Mouse (Mus musculus): ENCODE results near the gene Tspo2. TPM values are rescaled to one million over a fixed set of nuclear protein-coding genes. Genes with fewer than 3 reads are reported as not detected.
"Not testable (repeated sequence)": the region's sequence is repeated elsewhere in the genome, so short reads cannot be mapped to it uniquely, and the experiment has no call there.

Gene Tspo2
- polyA plus RNA-seq, 1 experiment: 1.5 TPM

- no peak overlapping the region for H3K9ac ChIP-seq (ENCODE audit: low read depth, poor library complexity, severe bottlenecking)
- H3K4me3 ChIP-seq (ENCODE audit: low read depth, low read length): no peak overlapping the region
- H3K27ac ChIP-seq (ENCODE audit: insufficient read depth, low read length): no peak overlapping the region
- no peaks in the 10 kb centered on the region for H3K36me3 ChIP-seq (ENCODE audit: control insufficient read depth, insufficient read depth, low read length, poor library complexity, severe bottlenecking)
- TF ChIP-seq CTCF (IDR thresholded peaks at IDR 0.05; ENCODE audit: low read depth, low read length): no peak
- no peak for TF ChIP-seq EP300 (IDR thresholded peaks at IDR 0.05; ENCODE audit: insufficient read depth, low read depth, low read length)
- TF ChIP-seq POLR2A (IDR thresholded peaks at IDR 0.05; ENCODE audit: insufficient read depth, low read length): no peak
- H3K27me3 ChIP-seq (ENCODE audit: control insufficient read depth, insufficient read depth, low read length, poor library complexity, severe bottlenecking): no peaks in the 10 kb centered on the region
- H3K9me3 ChIP-seq (replicated peaks; ENCODE audit: control insufficient read depth, insufficient read depth, low read length, poor library complexity, severe bottlenecking): no peaks in the 10 kb centered on the region
- H3K4me1 ChIP-seq (ENCODE audit: control insufficient read depth, insufficient read depth, low read length): peaks cover 3% of the 10 kb centered on the region
Measured at GRCm38 (mm10) chr17:48489466-48489865, 38.1 kb upstream of the Tspo2 start.

- H3K27me3 ChIP-seq (ENCODE audit: control insufficient read depth, insufficient read depth, low read length, poor library complexity, severe bottlenecking): no peaks in the 10 kb centered on the region
- no peak overlapping the region for H3K9ac ChIP-seq (ENCODE audit: low read depth, poor library complexity, severe bottlenecking)
- H3K4me1 ChIP-seq (ENCODE audit: control insufficient read depth, insufficient read depth, low read length): no peaks in the 10 kb centered on the region
Measured at GRCm38 (mm10) chr17:48484191-48484590, 32.9 kb upstream of the Tspo2 start.

GRCm38 (mm10) chr17:48483764-48484163, 32.4 kb upstream of the Tspo2 start:
- TF ChIP-seq EP300 (IDR thresholded peaks at IDR 0.05; ENCODE audit: insufficient read depth, low read depth, low read length) (no peak), CTCF (IDR thresholded peaks at IDR 0.05; ENCODE audit: low read depth, low read length) (no peak), POLR2A (IDR thresholded peaks at IDR 0.05; ENCODE audit: insufficient read depth, low read length) (no peak)
- Histone ChIP-seq H3K36me3 (ENCODE audit: control insufficient read depth, insufficient read depth, low read length, poor library complexity, severe bottlenecking) (no peaks in the 10 kb centered on the region), H3K27me3 (ENCODE audit: control insufficient read depth, insufficient read depth, low read length, poor library complexity, severe bottlenecking) (no peaks in the 10 kb centered on the region), H3K9ac (ENCODE audit: low read depth, poor library complexity, severe bottlenecking) (no peak overlapping the region), H3K4me3 (ENCODE audit: low read depth, low read length) (no peak overlapping the region), H3K27ac (ENCODE audit: insufficient read depth, low read length) (no peak overlapping the region), H3K4me1 (ENCODE audit: control insufficient read depth, insufficient read depth, low read length) (no peaks in the 10 kb centered on the region), H3K9me3 (replicated peaks; ENCODE audit: control insufficient read depth, insufficient read depth, low read length, poor library complexity, severe bottlenecking) (no peaks in the 10 kb centered on the region)

More at GRCm38 (mm10) chr17:48484191-48484590, 32.9 kb upstream of the Tspo2 start:
- Histone ChIP-seq H3K4me3 (ENCODE audit: low read depth, low read length) (no peak overlapping the region), H3K9me3 (replicated peaks; ENCODE audit: control insufficient read depth, insufficient read depth, low read length, poor library complexity, severe bottlenecking) (no peaks in the 10 kb centered on the region), H3K36me3 (ENCODE audit: control insufficient read depth, insufficient read depth, low read length, poor library complexity, severe bottlenecking) (no peaks in the 10 kb centered on the region), H3K27ac (ENCODE audit: insufficient read depth, low read length) (no peak overlapping the region)
- TF ChIP-seq CTCF (IDR thresholded peaks at IDR 0.05; ENCODE audit: low read depth, low read length): no peak
- no peak for TF ChIP-seq POLR2A (IDR thresholded peaks at IDR 0.05; ENCODE audit: insufficient read depth, low read length)
- no peak for TF ChIP-seq EP300 (IDR thresholded peaks at IDR 0.05; ENCODE audit: insufficient read depth, low read depth, low read length)

- TF ChIP-seq CTCF (IDR thresholded peaks at IDR 0.05; ENCODE audit: low read depth, low read length) (no peak), EP300 (IDR thresholded peaks at IDR 0.05; ENCODE audit: insufficient read depth, low read depth, low read length) (no peak), POLR2A (IDR thresholded peaks at IDR 0.05; ENCODE audit: insufficient read depth, low read length) (no peak)
- H3K4me3 ChIP-seq (ENCODE audit: low read depth, low read length): no peak overlapping the region
- no peaks in the 10 kb centered on the region for H3K4me1 ChIP-seq (ENCODE audit: control insufficient read depth, insufficient read depth, low read length)
- H3K27ac ChIP-seq (ENCODE audit: insufficient read depth, low read length): no peak overlapping the region
- H3K27me3 ChIP-seq (ENCODE audit: control insufficient read depth, insufficient read depth, low read length, poor library complexity, severe bottlenecking): no peaks in the 10 kb centered on the region
- no peak overlapping the region for H3K9ac ChIP-seq (ENCODE audit: low read depth, poor library complexity, severe bottlenecking)
- no peaks in the 10 kb centered on the region for H3K36me3 ChIP-seq (ENCODE audit: control insufficient read depth, insufficient read depth, low read length, poor library complexity, severe bottlenecking)
- H3K9me3 ChIP-seq (replicated peaks; ENCODE audit: control insufficient read depth, insufficient read depth, low read length, poor library complexity, severe bottlenecking): no peaks in the 10 kb centered on the region
Measured at GRCm38 (mm10) chr17:48479952-48480351, 28.6 kb upstream of the Tspo2 start.

DNA sequence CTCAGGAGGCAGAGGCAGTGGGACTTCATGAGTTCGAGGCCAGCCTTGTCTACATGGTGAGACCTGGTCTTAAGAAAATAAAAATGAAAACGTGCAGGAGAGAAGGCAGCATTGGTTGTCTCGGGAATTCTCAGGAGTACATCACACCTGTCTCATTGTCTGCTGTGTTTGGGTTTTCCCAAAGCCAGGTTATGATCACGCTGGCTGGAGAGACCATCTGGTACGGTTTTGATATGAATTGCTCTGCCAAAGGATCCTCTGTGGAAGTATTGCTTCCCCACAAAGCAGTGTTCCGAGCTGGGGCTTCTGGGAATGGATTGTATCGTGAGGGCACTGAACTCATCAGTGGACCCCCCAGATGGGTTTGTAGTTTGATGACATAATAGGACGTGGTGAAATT, 24.1 kb upstream of the Tspo2 start:
- H3K4me3 ChIP-seq (ENCODE audit: low read depth, low read length): no peak overlapping the region
- no peaks in the 10 kb centered on the region for H3K4me1 ChIP-seq (ENCODE audit: control insufficient read depth, insufficient read depth, low read length)
- TF ChIP-seq EP300 (IDR thresholded peaks at IDR 0.05; ENCODE audit: insufficient read depth, low read depth, low read length) (no peak), CTCF (IDR thresholded peaks at IDR 0.05; ENCODE audit: low read depth, low read length) (no peak), POLR2A (IDR thresholded peaks at IDR 0.05; ENCODE audit: insufficient read depth, low read length) (no peak)
- H3K9me3 ChIP-seq (replicated peaks; ENCODE audit: control insufficient read depth, insufficient read depth, low read length, poor library complexity, severe bottlenecking): no peaks in the 10 kb centered on the region
- no peaks in the 10 kb centered on the region for H3K36me3 ChIP-seq (ENCODE audit: control insufficient read depth, insufficient read depth, low read length, poor library complexity, severe bottlenecking)
- no peaks in the 10 kb centered on the region for H3K27me3 ChIP-seq (ENCODE audit: control insufficient read depth, insufficient read depth, low read length, poor library complexity, severe bottlenecking)
- no peak overlapping the region for H3K27ac ChIP-seq (ENCODE audit: insufficient read depth, low read length)
- H3K9ac ChIP-seq (ENCODE audit: low read depth, poor library complexity, severe bottlenecking): no peak overlapping the region

DNA sequence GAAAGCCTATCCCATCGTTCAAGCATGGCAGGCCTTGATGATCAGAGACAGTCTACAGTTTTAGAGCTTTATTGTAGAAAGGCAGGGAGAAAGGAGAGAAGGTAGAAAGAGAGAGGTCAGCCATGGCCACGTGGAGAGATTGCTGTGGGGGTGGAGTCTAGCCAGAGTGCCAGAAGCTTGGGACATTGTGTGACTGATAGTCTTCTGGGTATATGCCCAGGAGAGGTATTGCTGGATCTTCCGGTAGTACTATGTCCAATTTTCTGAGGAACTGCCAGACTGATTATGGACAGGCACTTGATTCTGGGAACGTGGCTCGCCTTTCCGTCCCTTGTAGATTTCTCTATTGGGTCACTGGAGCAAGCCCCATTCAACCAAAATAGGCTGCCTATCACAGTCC, 23.0 kb upstream of the Tspo2 start:
- H3K4me3 ChIP-seq (ENCODE audit: low read depth, low read length); H3K36me3 ChIP-seq (ENCODE audit: control insufficient read depth, insufficient read depth, low read length, poor library complexity, severe bottlenecking); H3K27me3 ChIP-seq (ENCODE audit: control insufficient read depth, insufficient read depth, low read length, poor library complexity, severe bottlenecking); H3K9me3 ChIP-seq (replicated peaks; ENCODE audit: control insufficient read depth, insufficient read depth, low read length, poor library complexity, severe bottlenecking); H3K4me1 ChIP-seq (ENCODE audit: control insufficient read depth, insufficient read depth, low read length); H3K27ac ChIP-seq (ENCODE audit: insufficient read depth, low read length); H3K9ac ChIP-seq (ENCODE audit: low read depth, poor library complexity, severe bottlenecking): not testable (repeated sequence)

All from ES-Bruce4 (cell line).